Comparison of ENCODE assay signal across 15 mouse cellular contexts in the genomic region with DNA sequence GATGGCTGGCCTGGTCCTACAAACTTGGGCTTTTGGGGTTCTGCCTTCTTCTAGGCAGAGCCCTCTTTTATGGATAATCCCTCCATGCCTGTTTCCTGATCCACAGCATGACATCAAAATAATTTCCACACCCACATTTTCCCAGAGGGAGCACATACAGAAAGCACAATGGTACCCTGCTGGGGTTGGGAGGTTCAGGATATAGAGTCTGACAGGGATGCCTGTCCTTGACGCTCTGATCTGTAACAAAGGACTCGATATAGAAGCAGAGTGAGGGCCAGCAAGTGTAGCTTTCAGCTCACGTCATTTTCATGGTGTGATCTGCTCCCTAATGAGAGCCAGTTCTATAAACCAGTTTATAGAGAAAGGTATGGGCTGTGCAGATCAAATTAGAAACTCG.
DNase-seq lines count a peak whose midpoint lies in the region; ATAC-seq and TF ChIP-seq lines count a peak whose summit lies in the region.
"Had no signal": no experiment of that assay in that cellular context is flagged by ENCODE, and none has a peak within 500 bp of the region (broad histone marks: within the 10 kb centered on the region; RNA-seq: fewer than 3 reads in every experiment).

No protein-coding gene starts in this region.

- no peak overlapping the region for H3K9ac ChIP-seq in forebrain, embryonic 11.5 days (ENCODE audit: low read length)
- H3K9ac ChIP-seq in forebrain, embryonic 16.5 days (replicated peaks; ENCODE audit: low read depth, low read length) = no peak overlapping the region
- no peak overlapping the region for H3K9ac ChIP-seq in midbrain, embryonic 11.5 days (ENCODE audit: low read length)
- no peak overlapping the region for H3K9ac ChIP-seq in midbrain, postnatal 0 days (replicated peaks; ENCODE audit: low read length, poor library complexity, severe bottlenecking)
- no peak overlapping the region for H3K9ac ChIP-seq in limb, embryonic 13.5 days
- H3K9ac ChIP-seq: hindbrain, embryonic 13.5 days; liver, embryonic 14.5 days had no signal

- WGBS in forebrain, embryonic 11.5 days = 11% methylated on average over 4 of the region's 4 CpGs
- 9% methylated on average over 4 of the region's 4 CpGs for WGBS in forebrain, embryonic 16.5 days
- 23% methylated on average over 4 of the region's 4 CpGs for WGBS in midbrain, embryonic 11.5 days
- WGBS in midbrain, postnatal 0 days = 9% methylated on average over 4 of the region's 4 CpGs
- 22% methylated on average over 4 of the region's 4 CpGs for WGBS in limb, embryonic 13.5 days

- H3K36me3 ChIP-seq in forebrain, embryonic 11.5 days (ENCODE audit: control insufficient read depth, insufficient read depth, low read length) = no peaks in the 10 kb centered on the region
- H3K36me3 ChIP-seq in forebrain, embryonic 16.5 days (ENCODE audit: control insufficient read depth, insufficient read depth) = no peaks in the 10 kb centered on the region
- H3K36me3 ChIP-seq in midbrain, embryonic 11.5 days (ENCODE audit: control insufficient read depth, insufficient read depth, low read length) = no peaks in the 10 kb centered on the region
- H3K36me3 ChIP-seq in midbrain, postnatal 0 days (ENCODE audit: insufficient read depth, low read length) = no peaks in the 10 kb centered on the region
- no peaks in the 10 kb centered on the region for H3K36me3 ChIP-seq in limb, embryonic 13.5 days
- H3K36me3 ChIP-seq: hindbrain, embryonic 13.5 days had no signal

- H3K9me3 ChIP-seq in forebrain, embryonic 11.5 days (ENCODE audit: control insufficient read depth, low read length) = no peaks in the 10 kb centered on the region
- no peaks in the 10 kb centered on the region for H3K9me3 ChIP-seq in forebrain, embryonic 16.5 days (ENCODE audit: control insufficient read depth, low read length)
- H3K9me3 ChIP-seq in midbrain, embryonic 11.5 days (ENCODE audit: control insufficient read depth, low read length) = no peaks in the 10 kb centered on the region
- no peaks in the 10 kb centered on the region for H3K9me3 ChIP-seq in midbrain, postnatal 0 days (ENCODE audit: low read length)
- no peaks in the 10 kb centered on the region for H3K9me3 ChIP-seq in limb, embryonic 13.5 days
- H3K9me3 ChIP-seq: hindbrain, embryonic 13.5 days had no signal

- TF ChIP-seq CTCF in midbrain, postnatal 0 days (IDR thresholded peaks at IDR 0.05) = no peak

- H3K27me3 ChIP-seq in forebrain, embryonic 11.5 days (ENCODE audit: control insufficient read depth, insufficient read depth, low read length) = no peaks in the 10 kb centered on the region
- no peaks in the 10 kb centered on the region for H3K27me3 ChIP-seq in forebrain, embryonic 16.5 days (replicated peaks; ENCODE audit: control insufficient read depth, insufficient read depth, low read length)
- H3K27me3 ChIP-seq in midbrain, embryonic 11.5 days (ENCODE audit: control insufficient read depth, insufficient read depth, low read length) = no peaks in the 10 kb centered on the region
- H3K27me3 ChIP-seq in midbrain, postnatal 0 days (ENCODE audit: insufficient read depth, low read length) = no peaks in the 10 kb centered on the region
- H3K27me3 ChIP-seq in limb, embryonic 13.5 days = no peaks in the 10 kb centered on the region
- H3K27me3 ChIP-seq: hindbrain, embryonic 13.5 days had no signal

- no peaks in the 10 kb centered on the region for H3K4me1 ChIP-seq in forebrain, embryonic 11.5 days (replicated peaks; ENCODE audit: control insufficient read depth, insufficient read depth, low read length)
- no peaks in the 10 kb centered on the region for H3K4me1 ChIP-seq in forebrain, embryonic 16.5 days (replicated peaks; ENCODE audit: control insufficient read depth, insufficient read depth, low read length)
- H3K4me1 ChIP-seq in midbrain, embryonic 11.5 days (ENCODE audit: control insufficient read depth, insufficient read depth, low read length) = peaks cover 3% of the 10 kb centered on the region
- H3K4me1 ChIP-seq in midbrain, postnatal 0 days (ENCODE audit: insufficient read depth, low read length) = no peaks in the 10 kb centered on the region
- peaks cover 42% of the 10 kb centered on the region for H3K4me1 ChIP-seq in limb, embryonic 13.5 days

- no peak for DNase-seq in forebrain, embryonic 11.5 days (ENCODE audit: low spot score)
- DNase-seq in midbrain, embryonic 11.5 days (ENCODE audit: low spot score, missing footprints) = no peak
- DNase-seq in midbrain, postnatal 0 days (ENCODE audit: low spot score) = no peak
- DNase-seq in left cerebral cortex, adult 18-20 months (ENCODE audit: low spot score in 2 of 2) = no peak
- DNase-seq in right cerebral cortex, adult 18-20 months = no peak
- no peak for DNase-seq in T-cell, adult 2 months (ENCODE audit: low spot score)
- DNase-seq: adrenal gland, postnatal 36 days; cerebellum, adult 8-10 months; layer of hippocampus, postnatal 36 days; right cerebral cortex, postnatal 14 days had no signal

- H3K27ac ChIP-seq in forebrain, embryonic 11.5 days (ENCODE audit: low read depth, low read length) = no peak overlapping the region
- no peak overlapping the region for H3K27ac ChIP-seq in forebrain, embryonic 16.5 days (ENCODE audit: low read length)
- no peak overlapping the region for H3K27ac ChIP-seq in midbrain, embryonic 11.5 days (ENCODE audit: low read depth, low read length)
- H3K27ac ChIP-seq in midbrain, postnatal 0 days (ENCODE audit: low read depth, low read length) = no peak overlapping the region
- peak overlapping the region; percentile 69; the same call in 1 of the 2 replicates for H3K27ac ChIP-seq in limb, embryonic 13.5 days
- H3K27ac ChIP-seq: hindbrain, embryonic 13.5 days; liver, embryonic 14.5 days had no signal

- H3K4me2 ChIP-seq in forebrain, embryonic 11.5 days (ENCODE audit: low read depth, low read length, severe bottlenecking) = no peak overlapping the region
- H3K4me2 ChIP-seq in forebrain, embryonic 16.5 days (ENCODE audit: low read length) = no peak overlapping the region
- no peak overlapping the region for H3K4me2 ChIP-seq in midbrain, embryonic 11.5 days
- H3K4me2 ChIP-seq in midbrain, postnatal 0 days (ENCODE audit: low read depth, low read length, poor library complexity, severe bottlenecking) = no peak overlapping the region
- peak overlapping the region; percentile 21; the same call in 1 of the 2 replicates for H3K4me2 ChIP-seq in limb, embryonic 13.5 days (replicated peaks)
- H3K4me2 ChIP-seq: hindbrain, embryonic 13.5 days had no signal

- H3K4me3 ChIP-seq in forebrain, embryonic 11.5 days (ENCODE audit: low read depth, low read length) = no peak overlapping the region
- H3K4me3 ChIP-seq in forebrain, embryonic 16.5 days (replicated peaks; ENCODE audit: low read length) = no peak overlapping the region
- H3K4me3 ChIP-seq in midbrain, embryonic 11.5 days (ENCODE audit: low read depth, low read length) = no peak overlapping the region
- H3K4me3 ChIP-seq in midbrain, postnatal 0 days (ENCODE audit: low read depth, low read length) = no peak overlapping the region
- H3K4me3 ChIP-seq in limb, embryonic 13.5 days = no peak overlapping the region
- H3K4me3 ChIP-seq: hindbrain, embryonic 13.5 days; myocyte had no signal

- peak; percentile 54 for ATAC-seq in forebrain, embryonic 11.5 days (replicated peaks; ENCODE audit: low FRiP score)
- ATAC-seq in forebrain, embryonic 16.5 days = no peak
- peak; percentile 82 for ATAC-seq in midbrain, embryonic 11.5 days (ENCODE audit: low FRiP score)
- ATAC-seq in midbrain, postnatal 0 days (ENCODE audit: low FRiP score) = no peak
- peak; percentile 42 for ATAC-seq in limb, embryonic 13.5 days (ENCODE audit: low FRiP score, low read depth)

Comparison
In these comparisons a context has a peak if more than half of its experiments do, and no peak if none do; other contexts are left out.
1. ATAC-seq: peak in forebrain, embryonic 11.5 days (single experiment), midbrain, embryonic 11.5 days (single experiment) and limb, embryonic 13.5 days (single experiment); none in forebrain, embryonic 16.5 days (single experiment) and midbrain, postnatal 0 days (single experiment).